Mouse (Mus musculus) midbrain, embryonic 10.5 days (tissue): ENCODE data around the gene Bhlhe40. TPM values are rescaled to one million over a fixed set of nuclear protein-coding genes. Genes with fewer than 3 reads are reported as not detected.

ENCODE experiments used
- DNase-seq: peaks from one replicate; pipeline ENCODE4 v3.0.0-alpha.2; 2017; ENCODE audit warnings: low spot score
- H3K27ac ChIP-seq: fragments of 300-500 bp; sonication (generic); replicated peaks from 2 replicates; pipeline ENCODE4 v1.5.1; 2016; ENCODE audit warnings: mild to moderate bottlenecking
- H3K27me3 ChIP-seq: fragments of 300-500 bp; sonication (generic); 2 replicates; pipeline ENCODE4 v1.6.1; 2016; ENCODE audit warnings: low read depth, mild to moderate bottlenecking; ENCODE audit not compliant: poor library complexity, severe bottlenecking
- H3K36me3 ChIP-seq: fragments of 300-500 bp; sonication (generic); 2 replicates; pipeline ENCODE4 v1.6.1; 2016; ENCODE audit warnings: mild to moderate bottlenecking, moderate library complexity
- H3K4me1 ChIP-seq: fragments of 300-500 bp; sonication (generic); 2 replicates; pipeline ENCODE4 v1.6.1; 2016
- H3K4me3 ChIP-seq: fragments of 300-500 bp; sonication (generic); 2 replicates; pipeline ENCODE4 v1.5.1; 2016; ENCODE audit warnings: mild to moderate bottlenecking, moderate library complexity
- H3K9me3 ChIP-seq: fragments of 300-500 bp; sonication (generic); replicated peaks from 2 replicates; pipeline ENCODE4 v1.6.1; 2016; ENCODE audit warnings: mild to moderate bottlenecking
- WGBS: fragments of 180-500 bp; shearing (Covaris S2); methylation state at CpG from one replicate; pipeline ENCODE4 v1.1.7; 2016; 5-methylcytosine and 5-hydroxymethylcytosine counted together
- polyA plus RNA-seq: library from polyadenylated mRNA; unstranded; fragments of >200 nt; fragmentation: Nextera tagmentation; extraction: Ambion mirVana; gene quantifications from 2 replicates; pipeline ENCODE4 v1.2.1, GENCODE M21; 2016

The Bhlhe40 gene
- polyA plus RNA-seq, 1 experiment from 2014 or later = 1.8 TPM

GRCm38 (mm10) chr6:108658051-108658415 lies 2.4 kb upstream of the Bhlhe40 start:
- DNase-seq = peak; percentile 25
- H3K27ac ChIP-seq = no peak overlapping the region
- WGBS = 62% methylated on average over 3 of the region's 3 CpGs
- H3K9me3 ChIP-seq = no peaks in the 10 kb centered on the region
- peaks cover 36% of the 10 kb centered on the region for H3K4me1 ChIP-seq
- peak overlapping the region; percentile 70; the same call in 1 of the 2 replicates for H3K4me3 ChIP-seq
- peaks cover 55% of the 10 kb centered on the region for H3K27me3 ChIP-seq
- no peaks in the 10 kb centered on the region for H3K36me3 ChIP-seq

GRCm38 (mm10) chr6:108658416-108659201 lies 1.8 kb upstream of the Bhlhe40 start:
- Histone ChIP-seq H3K4me1 (peaks cover 36% of the 10 kb centered on the region), H3K27me3 (peaks cover 61% of the 10 kb centered on the region)
- 1% methylated on average over 31 of the region's 31 CpGs for WGBS

GRCm38 (mm10) chr6:108659221-108659725 lies 1.2 kb upstream of the Bhlhe40 start:
- Histone ChIP-seq H3K4me3 (peak overlapping the region; percentile 70), H3K27ac (peak overlapping the region; percentile 91), H3K9me3 (no peaks in the 10 kb centered on the region), H3K27me3 (peaks cover 64% of the 10 kb centered on the region), H3K4me1 (peaks cover 36% of the 10 kb centered on the region), H3K36me3 (no peaks in the 10 kb centered on the region)
- WGBS = 0% methylated on average over 42 of the region's 42 CpGs
- peak; percentile 88 for DNase-seq

More at GRCm38 (mm10) chr6:108658416-108659201, 1.8 kb upstream of the Bhlhe40 start:
- Histone ChIP-seq H3K9me3 (no peaks in the 10 kb centered on the region), H3K36me3 (no peaks in the 10 kb centered on the region), H3K27ac (peak overlapping the region; percentile 91), H3K4me3 (peak overlapping the region; percentile 70)
- peak; percentile 56 for DNase-seq

- H3K36me3 ChIP-seq = peaks cover 4% of the 10 kb centered on the region; the same call in 1 of the 2 replicates
Measured at GRCm38 (mm10) chr6:108659726-108660205, 663 bp upstream of the Bhlhe40 start.

GRCm38 (mm10) chr6:108660878-108661389 lies 505 bp downstream of the Bhlhe40 start:
- DNase-seq = no peak
- H3K36me3 ChIP-seq = peaks cover 6% of the 10 kb centered on the region; the same call in 1 of the 2 replicates
- H3K9me3 ChIP-seq = no peaks in the 10 kb centered on the region
- peaks cover 80% of the 10 kb centered on the region for H3K27me3 ChIP-seq
- H3K27ac ChIP-seq = peak overlapping the region; percentile 91
- peaks cover 36% of the 10 kb centered on the region for H3K4me1 ChIP-seq
- WGBS = under 1% methylated on average over 18 of the region's 18 CpGs
- H3K4me3 ChIP-seq = peak overlapping the region; percentile 70

More at GRCm38 (mm10) chr6:108659726-108660205, 663 bp upstream of the Bhlhe40 start:
- DNase-seq = peak; percentile 76
- H3K4me3 ChIP-seq = peak overlapping the region; percentile 70
- peaks cover 69% of the 10 kb centered on the region for H3K27me3 ChIP-seq
- WGBS = 2% methylated on average over 12 of the region's 35 CpGs
- H3K9me3 ChIP-seq = no peaks in the 10 kb centered on the region
- peak overlapping the region; percentile 91 for H3K27ac ChIP-seq
- H3K4me1 ChIP-seq = peaks cover 36% of the 10 kb centered on the region

GRCm38 (mm10) chr6:108661412-108661811 lies 983 bp downstream of the Bhlhe40 start:
- 0 out of 2 replicates have a peak overlapping the region, but pooled peaks have one; percentile 91 for H3K27ac ChIP-seq
- under 1% methylated on average over 17 of the region's 17 CpGs for WGBS
- H3K36me3 ChIP-seq = peaks cover 6% of the 10 kb centered on the region; the same call in 1 of the 2 replicates
- H3K4me1 ChIP-seq = peaks cover 36% of the 10 kb centered on the region
- peak overlapping the region; percentile 70 for H3K4me3 ChIP-seq
- peak; percentile 78 for DNase-seq
- no peaks in the 10 kb centered on the region for H3K9me3 ChIP-seq
- peaks cover 82% of the 10 kb centered on the region for H3K27me3 ChIP-seq

GRCm38 (mm10) chr6:108661890-108662289 lies 1.5 kb downstream of the Bhlhe40 start:
- DNase-seq = no peak
- H3K27me3 ChIP-seq = peaks cover 80% of the 10 kb centered on the region

GRCm38 (mm10) chr6:108662314-108663240 lies 2.1 kb downstream of the Bhlhe40 start:
- DNase-seq = no peak
- Histone ChIP-seq H3K4me1 (peaks cover 38% of the 10 kb centered on the region), H3K4me3 (no peak overlapping the region), H3K9me3 (no peaks in the 10 kb centered on the region), H3K27ac (no peak overlapping the region), H3K27me3 (peaks cover 81% of the 10 kb centered on the region), H3K36me3 (peaks cover 6% of the 10 kb centered on the region; the same call in 1 of the 2 replicates)
- 78% methylated on average over 15 of the region's 15 CpGs for WGBS

More at GRCm38 (mm10) chr6:108661890-108662289, 1.5 kb downstream of the Bhlhe40 start:
- H3K9me3 ChIP-seq = no peaks in the 10 kb centered on the region
- H3K36me3 ChIP-seq = peaks cover 6% of the 10 kb centered on the region; the same call in 1 of the 2 replicates
- H3K4me3 ChIP-seq = 0 out of 2 replicates have a peak overlapping the region, but pooled peaks have one; percentile 70
- no peak overlapping the region for H3K27ac ChIP-seq
- peaks cover 36% of the 10 kb centered on the region for H3K4me1 ChIP-seq
- WGBS = 59% methylated on average over 6 of the region's 6 CpGs

- no peak overlapping the region for H3K27ac ChIP-seq
- peaks cover 41% of the 10 kb centered on the region for H3K4me1 ChIP-seq
- H3K27me3 ChIP-seq = peaks cover 77% of the 10 kb centered on the region
- H3K36me3 ChIP-seq = peaks cover 6% of the 10 kb centered on the region; the same call in 1 of the 2 replicates
- no peak for DNase-seq
- H3K9me3 ChIP-seq = no peaks in the 10 kb centered on the region
- no peak overlapping the region for H3K4me3 ChIP-seq
- 89% methylated on average over 8 of the region's 8 CpGs for WGBS
Measured at GRCm38 (mm10) chr6:108663241-108664194, 3.1 kb downstream of the Bhlhe40 start.

GRCm38 (mm10) chr6:108664533-108665150 lies 4.2 kb downstream of the Bhlhe40 start:
- peaks cover 6% of the 10 kb centered on the region; the same call in 1 of the 2 replicates for H3K36me3 ChIP-seq
- WGBS = 85% methylated on average over 24 of the region's 24 CpGs
- H3K4me1 ChIP-seq = peaks cover 34% of the 10 kb centered on the region
- DNase-seq = no peak
- no peak overlapping the region for H3K27ac ChIP-seq
- H3K27me3 ChIP-seq = peaks cover 86% of the 10 kb centered on the region
- no peak overlapping the region for H3K4me3 ChIP-seq
- no peaks in the 10 kb centered on the region for H3K9me3 ChIP-seq

GRCm38 (mm10) chr6:108665587-108665986 lies 5.2 kb downstream of the Bhlhe40 start:
- peaks cover 25% of the 10 kb centered on the region for H3K4me1 ChIP-seq
- WGBS = 73% methylated on average over 5 of the region's 5 CpGs
- no peak overlapping the region for H3K4me3 ChIP-seq
- H3K9me3 ChIP-seq = no peaks in the 10 kb centered on the region
- peaks cover 87% of the 10 kb centered on the region for H3K27me3 ChIP-seq
- no peak overlapping the region for H3K27ac ChIP-seq
- peaks cover 6% of the 10 kb centered on the region; the same call in 1 of the 2 replicates for H3K36me3 ChIP-seq
- DNase-seq = no peak
